Mouse (Mus musculus) small intestine, adult 2 months (tissue): ENCODE measurements around the gene Cramp1l. TPM values are rescaled to one million over a fixed set of nuclear protein-coding genes. Genes with fewer than 3 reads are reported as not detected.
"Not testable (repeated sequence)": the region's sequence is repeated elsewhere in the genome, so short reads cannot be mapped to it uniquely, and the experiment has no call there.

ENCODE experiments used
- H3K27ac ChIP-seq: fragments of 200-500 bp; 2 replicates; pipeline ENCODE4 v1.5.1; 2012; ENCODE audit warnings: low read depth, low read length, control low read depth, inconsistent platforms; ENCODE audit not compliant: insufficient read depth
- H3K27me3 ChIP-seq: fragments of 200-500 bp; 2 replicates; pipeline ENCODE4 v1.6.1; 2012; ENCODE audit warnings: mild to moderate bottlenecking, moderate library complexity, low read length, inconsistent platforms; ENCODE audit not compliant: control insufficient read depth, insufficient read depth
- H3K36me3 ChIP-seq: fragments of 200-500 bp; 2 replicates; pipeline ENCODE4 v1.6.1; 2012; ENCODE audit warnings: mild to moderate bottlenecking, low read length, control low read depth, inconsistent platforms; ENCODE audit not compliant: control insufficient read depth, insufficient read depth
- H3K4me1 ChIP-seq: fragments of 200-500 bp; 2 replicates; pipeline ENCODE4 v1.6.1; 2012; ENCODE audit warnings: low read length, inconsistent platforms, mixed read lengths; ENCODE audit not compliant: control insufficient read depth, insufficient read depth, insufficient read length
- H3K4me3 ChIP-seq: fragments of 200-500 bp; 2 replicates; pipeline ENCODE4 v1.5.1; 2012; ENCODE audit warnings: low read depth, mild to moderate bottlenecking, control low read depth, inconsistent platforms, low read length, moderate library complexity
- CTCF ChIP-seq: fragments of 200-500 bp; IDR thresholded peaks from 2 replicates; pipeline ENCODE4 v1.5.1; 2012; ENCODE audit warnings: low read depth, mild to moderate bottlenecking, control low read depth, inconsistent platforms, low read length, moderate library complexity, mixed read lengths; ENCODE audit not compliant: insufficient replicate concordance, insufficient read length; ENCODE audit errors: extremely low read depth
- POLR2A ChIP-seq: fragments of 200-500 bp; IDR thresholded peaks from 2 replicates; pipeline ENCODE4 v1.6.1; 2012; ENCODE audit warnings: low read depth, mild to moderate bottlenecking, control low read depth, inconsistent platforms, low read length, moderate library complexity
- WGBS: fragments of 180-500 bp; shearing (Covaris S2); methylation state at CpG from one replicate; pipeline ENCODE4 v1.1.7; 2018; 5-methylcytosine and 5-hydroxymethylcytosine counted together
- polyA plus RNA-seq: library from polyadenylated mRNA; depleted of rRNA; stranded (reverse); fragments of >200 nt; gene quantifications from 2 replicates; pipeline ENCODE4 v1.2.3, GENCODE M21; 2012

Gene Cramp1l
- polyA plus RNA-seq, 1 experiment, result 10.0 TPM

DNA sequence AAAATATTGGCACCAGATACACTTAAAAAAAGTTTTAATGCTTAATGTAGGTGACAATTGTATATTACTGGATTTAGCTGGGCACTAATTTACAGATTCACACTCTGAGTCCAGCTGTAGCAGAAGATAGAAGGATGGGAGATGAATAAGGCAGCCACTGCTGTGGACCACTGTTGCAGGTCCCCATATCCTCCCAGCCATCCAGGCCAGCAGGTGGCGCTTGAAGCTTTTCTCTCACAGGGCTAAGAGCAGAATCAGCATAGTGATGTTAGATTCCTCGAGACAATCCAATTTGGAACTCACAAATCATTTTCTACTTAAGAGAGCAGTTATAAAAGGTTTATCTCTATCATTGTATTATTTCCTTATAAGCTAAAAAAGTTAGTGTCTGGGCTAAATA is 73.1 kb downstream of the Cramp1l start:
- H3K4me1 ChIP-seq, H3K27me3 ChIP-seq, H3K4me3 ChIP-seq, H3K27ac ChIP-seq: not testable (repeated sequence)
- peaks cover 19% of the 10 kb centered on the region for H3K36me3 ChIP-seq
- TF ChIP-seq CTCF, result peak; percentile 59; the same call in 1 of the 2 replicates
- WGBS, result 4% methylated on average over 2 of the region's 2 CpGs

DNA sequence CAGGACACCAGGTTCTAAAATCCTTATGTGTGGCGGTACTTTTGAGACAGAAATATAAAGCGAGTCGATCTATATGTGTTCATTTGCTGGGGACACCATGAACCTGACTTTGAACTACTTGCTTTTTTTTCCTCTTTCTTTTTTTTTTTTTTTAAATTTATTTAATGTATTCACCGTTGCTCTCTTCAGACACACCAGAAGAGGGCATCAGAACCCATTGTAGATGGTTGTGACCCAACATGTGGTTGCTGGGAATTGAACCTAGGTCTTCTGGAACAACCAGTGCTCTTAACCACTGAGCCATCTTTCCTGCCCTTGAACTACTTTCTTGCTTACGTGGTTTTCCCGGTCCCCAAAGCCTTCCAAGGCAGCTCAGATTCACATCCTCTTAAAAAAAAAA is 78.3 kb downstream of the Cramp1l start:
- Histone ChIP-seq H3K4me3 (peak overlapping the region; percentile 70), H3K27ac (peak overlapping the region; percentile 82), H3K36me3 (no peaks in the 10 kb centered on the region), H3K4me1 (peaks cover 4% of the 10 kb centered on the region; the same call in 1 of the 2 replicates), H3K27me3 (no peaks in the 10 kb centered on the region)
- no peak for TF ChIP-seq POLR2A
- TF ChIP-seq CTCF, result no peak
- 40% methylated on average over 6 of the region's 6 CpGs for WGBS

DNA sequence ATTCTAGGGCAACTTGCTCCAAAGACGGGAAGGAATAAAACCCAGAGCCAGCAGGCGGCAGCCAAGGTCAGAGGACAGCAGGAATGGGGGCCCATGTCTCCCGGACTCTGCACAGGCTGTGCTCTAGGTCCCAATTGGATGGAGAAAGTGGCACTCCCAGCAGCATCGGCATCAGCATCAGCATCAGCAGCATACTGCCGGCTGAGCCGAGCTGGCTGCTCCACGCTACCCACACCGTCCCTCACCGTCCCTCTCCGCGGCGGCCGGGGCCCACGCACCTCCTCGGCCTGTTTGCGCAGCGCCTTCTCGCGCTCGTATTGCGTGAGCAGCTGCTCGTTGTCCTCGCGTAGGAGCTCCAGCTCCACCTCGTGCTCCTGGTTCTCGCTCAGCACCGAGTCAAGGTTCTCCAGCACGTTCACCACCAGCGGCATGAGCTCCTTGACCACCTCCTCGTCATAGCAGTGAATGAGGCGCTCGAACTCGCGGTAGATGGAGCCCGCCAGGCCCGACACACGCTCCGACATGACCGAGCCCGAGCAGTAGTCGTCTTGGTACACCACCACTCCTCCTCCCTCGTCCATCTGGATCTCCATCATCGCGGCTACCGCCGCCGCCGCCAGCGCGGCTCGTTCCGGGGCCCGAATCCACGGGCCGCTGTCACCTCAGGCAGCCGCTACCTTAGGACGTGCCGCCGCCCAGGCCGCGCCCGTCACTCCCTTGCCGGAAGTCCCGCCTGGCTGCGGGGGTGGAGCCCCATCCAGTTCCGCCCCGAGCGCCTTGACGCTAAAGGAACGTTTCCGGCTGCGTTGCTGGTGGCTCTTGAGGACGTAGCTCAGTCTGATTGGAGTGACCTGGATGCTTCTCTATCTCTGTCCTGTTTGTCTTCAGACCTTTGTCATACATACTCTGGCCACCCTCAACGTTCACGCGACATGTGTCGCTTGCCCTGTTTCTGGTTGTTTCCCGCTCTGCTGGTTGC is 79.0 kb downstream of the Cramp1l start, which contains the start of gene Mapk8ip3:
Mapk8ip3 (minus strand) TSS at position 719 of the 979 bp plus-strand sequence.
- TF ChIP-seq POLR2A (peak; percentile 44), CTCF (peak; percentile 37; the same call in 1 of the 2 replicates)
- peak within 1 kb of the TSS; percentile 70 for H3K4me3 ChIP-seq
- H3K27ac ChIP-seq, result peak within 1 kb of the TSS; percentile 82
- WGBS, result under 1% methylated on average over 78 of the region's 78 CpGs
- peaks cover 4% of the 10 kb centered on the region; the same call in 1 of the 2 replicates for H3K4me1 ChIP-seq
- H3K27me3 ChIP-seq, result no peaks in the 10 kb centered on the region
- no peaks in the 10 kb centered on the region for H3K36me3 ChIP-seq

DNA sequence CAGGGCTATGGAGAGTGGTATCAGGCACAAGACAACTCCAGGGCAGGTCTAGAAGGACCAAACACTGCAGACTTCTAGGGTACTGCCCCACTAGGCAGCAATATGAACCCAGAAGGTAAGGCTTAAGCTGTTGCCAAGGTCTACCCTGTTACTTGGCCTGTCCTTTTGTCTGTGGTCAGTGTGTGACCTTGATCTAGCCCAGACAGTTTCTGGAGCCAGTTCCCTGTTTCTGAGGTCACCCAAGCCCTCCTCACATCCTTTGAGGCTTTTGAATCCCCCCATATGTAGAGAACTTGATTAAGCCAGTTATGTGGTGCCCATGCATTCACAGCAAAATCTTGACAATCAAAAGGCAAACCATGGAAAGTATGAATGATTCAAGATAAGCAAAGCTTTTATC is 79.9 kb downstream of the Cramp1l start:
- no peak for TF ChIP-seq CTCF
- no peak for TF ChIP-seq POLR2A
- Histone ChIP-seq H3K27ac (no peak overlapping the region), H3K27me3 (no peaks in the 10 kb centered on the region), H3K36me3 (no peaks in the 10 kb centered on the region), H3K4me3 (no peak overlapping the region; the same call in 1 of the 2 replicates), H3K4me1 (peaks cover 4% of the 10 kb centered on the region; the same call in 1 of the 2 replicates)

GRCm38 (mm10) chr17:24934926-24935325 is 80.7 kb downstream of the Cramp1l start:
- H3K36me3 ChIP-seq, result no peaks in the 10 kb centered on the region
- WGBS, result 75% methylated on average over 4 of the region's 4 CpGs
- TF ChIP-seq POLR2A (no peak), CTCF (no peak)
- no peaks in the 10 kb centered on the region for H3K27me3 ChIP-seq
- H3K27ac ChIP-seq, result no peak overlapping the region
- no peak overlapping the region for H3K4me3 ChIP-seq
- peaks cover 4% of the 10 kb centered on the region; the same call in 1 of the 2 replicates for H3K4me1 ChIP-seq

DNA sequence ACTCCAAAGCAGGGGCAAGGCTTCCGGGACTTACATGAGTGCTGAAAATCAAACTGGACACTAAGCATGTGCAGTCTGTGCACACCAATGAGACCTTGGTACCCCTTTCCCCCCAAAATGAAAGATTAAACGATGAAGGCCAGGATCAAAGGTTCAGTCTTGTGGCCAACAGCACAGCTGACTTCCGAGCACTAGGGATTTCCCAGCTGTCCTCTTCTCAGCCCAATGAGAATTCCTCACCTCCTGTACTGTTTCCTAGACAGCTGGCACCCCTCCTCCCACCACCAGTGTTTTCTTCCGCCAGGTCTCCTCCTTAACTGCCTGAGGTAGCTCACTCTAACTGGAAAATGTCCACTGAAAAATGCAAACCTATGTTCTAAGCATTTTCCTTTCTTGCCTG is 82.4 kb downstream of the Cramp1l start:
- peaks cover 4% of the 10 kb centered on the region; the same call in 1 of the 2 replicates for H3K4me1 ChIP-seq
- WGBS, result 66% methylated on average over 4 of the region's 4 CpGs
- no peak overlapping the region for H3K27ac ChIP-seq
- H3K4me3 ChIP-seq, result no peak overlapping the region
- no peak for TF ChIP-seq POLR2A
- no peak for TF ChIP-seq CTCF
- H3K36me3 ChIP-seq, result no peaks in the 10 kb centered on the region
- no peaks in the 10 kb centered on the region for H3K27me3 ChIP-seq

DNA sequence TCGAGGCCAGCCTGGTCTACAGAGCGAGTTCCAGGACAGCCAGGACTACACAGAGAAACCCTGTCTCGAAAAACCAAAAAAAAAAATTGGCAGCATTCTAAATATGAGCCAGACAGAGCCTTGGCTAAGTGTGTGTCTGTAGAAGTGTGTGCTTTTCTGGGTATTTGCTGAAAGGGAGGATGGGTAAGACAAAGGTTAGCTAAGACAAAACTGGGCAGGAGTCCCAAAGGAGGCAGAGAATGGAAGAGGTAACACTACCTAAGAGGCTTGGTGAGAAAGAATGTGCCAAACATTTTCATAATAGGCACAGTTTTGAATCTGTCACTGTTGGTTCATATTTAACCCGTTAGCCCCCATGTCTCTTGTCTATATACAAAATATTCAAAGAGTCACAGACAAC is 83.2 kb downstream of the Cramp1l start:
- Histone ChIP-seq H3K4me1 (peaks cover 4% of the 10 kb centered on the region; the same call in 1 of the 2 replicates), H3K4me3 (no peak overlapping the region), H3K27ac (no peak overlapping the region), H3K27me3 (no peaks in the 10 kb centered on the region), H3K36me3 (peaks cover 4% of the 10 kb centered on the region)
- 87% methylated on average over 4 of the region's 4 CpGs for WGBS
- TF ChIP-seq POLR2A, result no peak
- TF ChIP-seq CTCF, result no peak
